Mouse (Mus musculus) heart, postnatal 4 days (tissue): ENCODE measurements around the gene Msantd2. TPM values are rescaled to one million over a fixed set of nuclear protein-coding genes. Genes with fewer than 3 reads are reported as not detected.
A peak's percentile ranks its signal among the peaks of the same experiment; 100 is the strongest.

ENCODE experiments used
- DNase-seq: peaks from one replicate; pipeline ENCODE4 v3.0.0; 2021
- total RNA-seq, 2 experiments: library from RNA; stranded (reverse); gene quantifications; 2 replicates each; pipeline ENCODE4 v1.2.3; 2021

Gene Msantd2
- total RNA-seq = 10 to 100 TPM; 15.2 to 20.6 TPM

- DNase-seq = peak; percentile 94
Observed at GRCm38 (mm10) chr9:37488611-37489396, at the start of gene Msantd2. Msantd2 (plus strand) TSS chr9:37489319.

DNA sequence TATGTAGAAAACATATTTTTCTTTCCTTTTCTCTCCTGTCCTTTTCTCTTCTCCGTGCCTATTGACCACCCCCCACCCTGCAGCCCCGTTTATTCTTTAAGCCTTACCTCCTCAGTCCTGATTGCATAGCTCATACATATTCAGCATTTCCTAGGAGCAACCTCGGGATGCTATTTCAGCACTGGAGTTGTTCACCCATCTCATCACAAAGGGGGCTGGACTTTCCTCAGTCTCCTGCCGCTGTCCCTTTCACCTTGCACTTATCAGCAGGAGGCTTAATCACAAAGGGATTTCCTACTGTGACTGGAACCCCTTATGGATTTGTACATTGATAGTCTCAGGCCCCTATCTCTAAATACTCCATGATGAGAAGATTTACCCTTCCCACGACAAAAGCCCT, 36.7 kb upstream of the Msantd2 start:
- no peak for DNase-seq

GRCm38 (mm10) chr9:37453328-37453727, 35.8 kb upstream of the Msantd2 start:
- no peak for DNase-seq

- no peak for DNase-seq
Observed at GRCm38 (mm10) chr9:37454011-37454492, 35.1 kb upstream of the Msantd2 start.

- DNase-seq = no peak
Observed at GRCm38 (mm10) chr9:37454991-37455390, 34.1 kb upstream of the Msantd2 start.

DNA sequence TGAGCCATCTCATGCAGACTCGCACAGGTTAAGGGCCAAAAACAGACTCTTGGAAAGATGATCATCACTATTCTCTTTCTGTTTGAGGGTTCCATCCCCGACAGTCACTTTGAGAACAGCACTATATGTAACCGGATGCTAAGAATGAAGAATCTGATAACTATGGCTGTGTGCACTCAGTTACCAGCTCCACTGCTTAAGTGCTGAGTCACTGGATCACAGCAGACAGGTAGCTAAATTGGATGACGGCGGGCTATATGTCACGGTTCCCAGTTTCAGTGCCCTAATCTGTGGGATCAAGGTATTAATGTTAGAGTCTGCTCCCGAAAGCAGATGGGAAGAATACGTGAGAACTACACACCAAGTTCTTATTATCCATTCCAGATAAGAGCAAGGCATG, 33.3 kb upstream of the Msantd2 start:
- no peak for DNase-seq

DNA sequence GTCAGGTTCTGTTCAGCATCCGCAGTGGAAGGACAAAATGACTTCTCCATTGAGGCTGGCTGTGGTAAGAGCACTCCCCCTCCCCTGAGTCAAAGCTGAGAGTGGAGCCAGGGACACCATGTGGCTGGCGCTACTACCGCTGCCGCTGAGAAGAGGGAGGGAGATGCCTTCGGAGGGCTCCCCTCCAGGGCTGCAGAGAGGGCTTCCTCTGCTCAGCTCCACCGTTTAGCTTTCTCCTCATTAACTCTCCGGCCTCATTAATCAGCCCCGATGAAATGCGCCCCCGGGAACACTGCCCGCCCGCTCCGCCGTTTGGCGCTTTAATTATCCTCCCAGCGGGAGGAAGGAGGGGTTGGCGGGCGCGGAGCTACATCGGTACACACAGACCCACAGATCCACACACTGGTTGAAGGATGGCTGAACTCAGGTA, 32.6 kb upstream of the Msantd2 start:
- DNase-seq = peak; percentile 18

DNA sequence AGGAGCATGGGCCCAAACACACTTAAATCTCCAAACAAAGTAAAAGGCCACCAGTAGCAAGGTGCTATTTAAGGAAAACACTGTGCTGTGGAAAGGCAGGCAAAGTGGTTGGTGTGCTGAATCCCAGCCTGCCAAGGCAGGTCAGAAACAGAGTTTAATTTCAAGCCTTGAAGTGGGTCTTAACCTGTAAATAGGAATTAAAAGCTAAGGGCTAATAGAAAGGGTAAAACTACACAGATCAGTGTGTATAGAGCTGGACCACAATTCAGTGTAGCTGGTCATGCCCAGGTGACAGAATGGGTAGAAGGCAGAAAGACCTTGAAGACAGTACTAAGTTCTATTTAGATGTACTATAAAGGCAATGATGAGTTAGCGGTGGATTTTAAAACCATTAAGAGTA, 32.0 kb upstream of the Msantd2 start:
- no peak for DNase-seq

- DNase-seq = no peak
Observed at GRCm38 (mm10) chr9:37459665-37460042, 29.5 kb upstream of the Msantd2 start.

GRCm38 (mm10) chr9:37460043-37460960, 28.8 kb upstream of the Msantd2 start:
- peak; percentile 37 for DNase-seq

DNA sequence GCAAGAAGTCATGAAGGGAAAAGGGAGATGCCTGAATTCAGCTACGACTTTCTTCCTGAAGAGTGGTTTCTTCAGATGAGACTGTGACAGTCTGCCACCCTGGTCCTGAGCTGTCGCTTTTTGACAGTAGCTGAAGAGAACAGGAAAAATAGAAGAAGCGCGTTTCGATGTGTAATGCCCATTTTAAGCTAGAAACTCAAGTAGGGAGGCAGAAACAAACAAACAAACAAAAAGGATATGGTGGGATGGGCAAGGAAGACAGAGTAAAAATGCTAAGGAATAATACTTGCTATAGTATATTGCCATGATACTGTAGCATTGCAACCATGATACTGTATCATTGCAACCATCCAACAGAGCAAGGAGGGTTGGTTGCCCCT, 28.2 kb upstream of the Msantd2 start:
- DNase-seq = no peak

GRCm38 (mm10) chr9:37461571-37461970, 27.5 kb upstream of the Msantd2 start:
- DNase-seq = no peak

- DNase-seq = peak; percentile 65
Observed at GRCm38 (mm10) chr9:37462764-37463163, 26.4 kb upstream of the Msantd2 start.

- DNase-seq = no peak
Observed at GRCm38 (mm10) chr9:37473611-37474125, 15.5 kb upstream of the Msantd2 start.

DNA sequence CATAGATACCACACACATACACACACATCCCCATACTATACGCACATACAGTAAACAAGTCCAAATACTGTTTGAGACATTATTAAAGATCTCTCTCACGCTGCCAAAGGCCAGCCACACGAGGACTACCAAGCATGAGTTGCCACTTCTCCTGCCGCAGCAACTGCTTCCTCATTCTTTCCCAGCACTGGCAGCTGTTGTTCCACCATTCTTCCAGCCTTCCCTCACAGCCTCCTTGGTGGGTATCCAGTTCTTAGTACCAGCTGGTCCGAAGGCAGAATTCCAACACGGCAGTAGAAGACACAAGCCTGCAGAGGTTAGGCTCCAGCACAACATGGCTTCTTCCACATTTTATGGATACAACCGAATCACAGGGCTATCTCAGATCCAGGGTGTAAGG, 14.2 kb upstream of the Msantd2 start:
- no peak for DNase-seq

GRCm38 (mm10) chr9:37485146-37485545, 4.0 kb upstream of the Msantd2 start:
- no peak for DNase-seq

DNA sequence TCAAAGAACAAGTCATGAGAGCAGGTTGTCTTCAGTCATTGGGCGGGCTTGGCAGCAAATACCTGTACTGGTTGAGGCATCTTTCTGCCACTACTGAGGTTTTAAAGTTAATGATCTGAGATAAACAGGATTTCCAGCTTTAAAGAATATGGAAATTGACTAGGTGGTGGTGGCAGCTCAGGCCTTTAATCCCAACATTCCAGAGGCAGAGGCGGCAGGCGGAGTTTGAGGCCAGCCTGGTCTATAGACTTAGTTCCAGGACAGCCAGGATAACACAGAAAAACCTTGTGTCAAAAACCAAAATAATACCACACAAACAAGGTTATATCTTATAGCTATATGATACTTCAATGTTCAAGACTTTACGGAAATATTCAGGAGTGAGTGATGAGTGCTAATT, 1.1 kb upstream of the Msantd2 start:
- DNase-seq = no peak

DNA sequence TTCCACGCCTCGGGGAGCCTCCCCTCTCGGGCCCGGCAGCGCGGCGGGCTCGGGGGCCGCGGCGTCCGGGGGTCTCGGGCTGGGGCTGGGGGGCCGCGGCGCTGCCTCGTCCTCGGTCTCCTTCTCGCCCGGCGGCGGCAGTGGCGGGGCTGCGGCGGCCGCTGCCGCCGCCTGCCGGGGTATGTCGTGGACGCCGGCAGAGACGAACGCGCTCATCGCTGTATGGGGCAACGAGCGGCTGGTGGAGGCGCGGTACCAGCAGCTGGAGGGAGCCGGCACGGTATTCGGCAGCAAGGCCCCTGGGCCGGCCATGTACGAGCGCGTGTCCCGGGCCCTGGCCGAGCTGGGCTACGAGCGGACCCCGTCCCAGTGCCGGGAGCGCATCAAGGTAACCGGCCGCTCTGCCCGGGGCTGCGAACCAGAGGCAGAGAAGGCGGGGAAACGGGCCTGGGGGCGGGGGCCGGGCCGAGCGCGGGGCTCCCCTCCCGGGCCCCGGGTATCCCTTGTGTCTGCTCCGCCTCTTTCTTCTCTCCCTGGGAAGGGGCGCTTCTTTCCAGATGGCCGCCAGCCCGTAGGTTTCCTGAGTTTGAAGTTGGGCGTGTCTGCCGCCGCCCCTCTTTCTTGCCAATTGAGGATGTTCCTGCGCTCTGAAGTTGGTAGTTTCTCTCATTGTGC, 464 bp downstream of the Msantd2 start:
- DNase-seq = peak; percentile 59

GRCm38 (mm10) chr9:37495761-37496160, 6.6 kb downstream of the Msantd2 start:
- no peak for DNase-seq

DNA sequence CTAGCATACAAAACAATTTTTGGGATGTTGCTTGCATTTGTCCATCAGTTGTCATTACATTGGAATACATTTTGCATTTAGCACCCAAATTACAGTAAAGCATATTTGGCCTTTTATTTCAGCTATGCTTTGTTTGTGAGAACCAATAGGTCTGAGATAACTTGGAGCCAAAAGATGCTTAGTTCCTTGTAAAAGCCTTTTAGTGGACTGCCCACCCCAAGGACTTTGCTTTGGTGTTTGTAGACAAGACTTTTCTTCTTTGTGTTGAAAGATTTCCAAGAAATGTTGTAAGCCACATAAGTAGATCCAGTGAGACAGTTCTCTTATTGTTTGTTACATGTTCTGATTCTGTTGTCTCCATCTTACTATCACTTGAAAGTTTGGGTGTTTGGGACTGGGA, 7.2 kb downstream of the Msantd2 start:
- DNase-seq = no peak

- DNase-seq = no peak
Observed at GRCm38 (mm10) chr9:37500201-37500600, 11.1 kb downstream of the Msantd2 start.

- no peak for DNase-seq
Observed at GRCm38 (mm10) chr9:37501170-37501569, 12.1 kb downstream of the Msantd2 start.

DNA sequence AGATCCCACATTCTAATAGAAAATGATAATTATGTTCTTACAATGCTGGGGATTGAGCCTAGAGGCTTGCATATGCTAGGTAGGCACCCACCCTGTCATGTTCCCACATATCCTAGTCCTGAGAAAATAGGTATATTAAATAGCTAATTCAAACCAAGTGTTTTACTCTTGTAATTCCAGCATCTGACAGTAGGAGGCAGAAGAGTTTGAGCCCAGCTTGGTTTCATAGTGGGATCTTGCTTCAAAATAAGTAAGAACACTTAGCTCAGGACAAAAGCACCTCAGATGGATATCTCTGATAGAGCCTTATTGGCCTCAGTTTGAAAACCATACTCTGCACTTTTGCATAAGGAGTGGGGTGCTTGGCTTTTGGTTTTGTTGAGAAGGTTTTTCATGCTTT, 15.2 kb downstream of the Msantd2 start:
- no peak for DNase-seq
